Mouse (Mus musculus): Measurements from ENCODE around the gene Pgs1.

The Pgs1 gene

DNA sequence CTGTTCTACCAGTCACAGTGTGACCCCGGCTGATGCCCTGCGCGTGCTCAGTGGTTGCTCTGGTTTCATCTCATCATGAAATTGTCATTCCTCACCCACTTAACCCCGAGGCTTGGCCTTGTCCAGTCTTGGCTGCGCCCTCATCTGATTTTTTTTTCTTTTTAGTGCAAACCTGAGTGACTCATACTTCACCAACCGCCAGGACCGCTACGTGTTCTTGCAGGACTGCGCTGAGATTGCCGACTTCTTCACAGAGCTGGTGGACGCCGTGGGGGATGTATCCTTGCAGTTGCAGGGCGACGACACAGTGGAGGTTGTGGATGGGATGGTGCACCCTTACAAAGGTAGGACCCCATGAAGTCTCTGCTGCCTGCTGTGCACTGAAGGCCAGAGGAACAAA lies 17.1 kb downstream of the Pgs1 start:
- DNase-seq (ENCODE audit: low spot score) = no peak

DNA sequence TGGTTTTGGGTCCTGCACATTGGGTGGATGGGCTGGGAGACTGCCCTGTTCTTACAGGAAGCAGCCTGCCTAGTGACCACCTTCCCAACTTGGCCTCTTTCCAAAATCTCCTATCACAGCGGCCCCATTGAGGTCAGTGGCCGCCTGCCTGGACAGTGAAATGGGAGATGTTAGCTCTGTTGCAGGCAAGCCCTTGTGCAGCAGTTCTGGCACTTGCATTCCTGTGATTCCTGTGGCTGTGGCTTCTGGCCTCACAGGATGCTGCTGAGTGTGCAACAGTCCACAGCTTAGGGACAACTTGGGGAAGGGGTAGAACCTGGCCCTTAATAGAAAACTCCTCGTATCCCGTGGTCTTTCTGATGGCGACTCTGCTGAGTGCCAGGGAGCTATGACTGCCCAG lies 17.6 kb downstream of the Pgs1 start:
- DNase-seq (ENCODE audit: low spot score) = no peak

DNA sequence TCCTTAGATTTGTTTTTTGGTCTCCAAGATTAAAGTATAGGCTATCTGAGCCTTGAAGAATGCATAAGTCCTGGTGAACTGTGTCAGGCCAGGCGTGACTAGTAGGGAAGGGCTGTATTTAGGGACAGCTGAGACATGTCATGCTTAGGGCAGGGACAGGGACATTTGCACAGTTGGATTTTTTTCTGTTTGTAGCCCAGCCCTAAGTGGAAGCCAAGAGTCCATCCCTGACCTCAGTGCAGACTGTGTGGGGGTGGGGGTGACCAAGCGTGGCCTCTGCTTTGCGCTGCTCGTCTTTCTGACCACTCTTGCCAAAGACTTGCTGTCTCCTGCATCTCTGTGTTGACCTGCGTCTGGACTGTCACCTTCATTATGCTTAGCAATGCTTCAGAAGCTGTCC lies 18.1 kb downstream of the Pgs1 start:
- DNase-seq (ENCODE audit: low spot score) = no peak

DNA sequence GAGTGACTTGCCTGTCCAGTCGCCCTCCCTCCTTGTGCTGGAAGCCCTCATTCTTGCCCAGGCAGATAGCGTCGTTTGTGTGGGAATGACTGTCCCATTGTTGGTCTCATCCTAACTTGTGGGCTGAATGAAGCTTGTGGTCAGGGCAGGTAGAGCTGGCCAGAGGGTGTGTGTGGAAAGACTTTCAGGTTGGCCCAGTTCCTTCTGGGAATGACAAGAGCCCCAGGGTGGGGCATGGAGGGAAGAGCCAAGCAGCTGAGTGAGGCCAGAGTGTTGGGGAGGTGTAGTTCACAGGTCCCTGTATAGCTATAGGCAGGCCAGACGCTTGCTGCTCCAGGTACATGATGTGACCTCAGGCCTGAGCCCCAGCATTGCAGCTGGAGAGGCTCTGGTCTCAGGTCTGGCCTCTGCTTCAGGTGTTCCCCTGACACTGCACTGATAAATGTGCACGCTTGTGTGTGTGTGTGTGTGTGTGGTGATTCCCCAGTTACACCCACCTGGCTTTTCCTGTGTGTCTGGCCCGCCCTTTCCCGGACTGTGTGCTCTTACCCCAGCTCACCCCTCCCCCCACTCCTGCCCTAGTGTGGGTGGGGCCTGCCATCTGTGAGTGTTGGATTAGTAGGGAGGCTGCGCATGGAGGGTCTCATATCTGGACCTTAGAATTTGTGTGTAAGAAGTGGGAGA lies 21.5 kb downstream of the Pgs1 start:
- no peak for DNase-seq (ENCODE audit: low spot score)

DNA sequence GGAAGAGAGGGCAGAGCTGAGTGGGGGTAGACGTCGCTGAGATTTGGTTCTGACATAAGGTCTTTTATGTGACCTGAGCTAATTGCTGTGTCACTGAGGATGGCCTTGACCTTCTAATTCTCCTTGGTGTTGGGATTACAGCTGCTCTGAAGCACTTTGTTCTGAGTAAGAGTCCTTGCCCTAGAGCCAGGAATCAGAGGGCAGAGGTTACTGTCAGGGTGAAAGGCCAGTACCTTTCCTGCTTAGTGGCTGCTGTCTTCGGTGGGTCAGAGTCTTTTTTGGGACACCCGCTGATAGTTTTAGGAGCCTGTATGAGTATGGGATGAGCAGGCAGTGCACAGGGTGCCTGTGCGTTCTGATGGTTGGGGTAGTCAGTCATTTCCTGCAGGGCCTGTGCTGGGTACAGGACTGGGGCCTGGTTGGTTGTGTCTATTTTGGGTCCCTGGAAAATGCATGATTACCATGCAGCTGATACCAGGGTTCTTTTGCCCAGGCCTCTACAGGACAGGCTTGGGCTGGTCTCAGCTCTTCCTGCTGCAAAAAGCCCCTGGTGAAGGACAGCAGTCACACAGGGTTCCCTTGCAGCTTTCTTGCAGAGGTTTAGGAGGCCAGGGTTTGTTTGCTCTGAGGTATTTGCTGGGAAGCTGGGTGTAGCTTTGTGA lies 22.2 kb downstream of the Pgs1 start:
- peak; percentile 45 for DNase-seq (ENCODE audit: low spot score)

DNA sequence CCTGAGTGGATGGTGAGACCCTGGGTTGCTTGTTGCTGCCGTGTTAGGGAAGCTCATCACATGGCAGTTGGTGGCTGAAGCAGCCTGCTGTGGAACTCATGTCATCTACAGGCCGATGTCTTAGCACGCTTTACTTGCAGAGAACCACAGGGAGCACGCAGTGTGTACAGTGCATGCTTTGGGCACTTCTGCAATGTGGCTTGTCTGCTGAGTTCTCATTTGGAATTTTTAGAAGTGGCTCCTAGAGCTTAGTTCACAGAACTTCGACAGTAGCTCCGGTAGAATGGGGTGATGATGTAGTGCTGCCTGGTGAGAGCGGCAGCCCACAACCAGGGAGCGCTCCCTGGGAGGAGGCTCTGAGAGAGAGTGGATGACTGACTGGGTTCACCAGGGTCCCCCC lies 22.8 kb downstream of the Pgs1 start:
- no peak for DNase-seq (ENCODE audit: low spot score)

DNA sequence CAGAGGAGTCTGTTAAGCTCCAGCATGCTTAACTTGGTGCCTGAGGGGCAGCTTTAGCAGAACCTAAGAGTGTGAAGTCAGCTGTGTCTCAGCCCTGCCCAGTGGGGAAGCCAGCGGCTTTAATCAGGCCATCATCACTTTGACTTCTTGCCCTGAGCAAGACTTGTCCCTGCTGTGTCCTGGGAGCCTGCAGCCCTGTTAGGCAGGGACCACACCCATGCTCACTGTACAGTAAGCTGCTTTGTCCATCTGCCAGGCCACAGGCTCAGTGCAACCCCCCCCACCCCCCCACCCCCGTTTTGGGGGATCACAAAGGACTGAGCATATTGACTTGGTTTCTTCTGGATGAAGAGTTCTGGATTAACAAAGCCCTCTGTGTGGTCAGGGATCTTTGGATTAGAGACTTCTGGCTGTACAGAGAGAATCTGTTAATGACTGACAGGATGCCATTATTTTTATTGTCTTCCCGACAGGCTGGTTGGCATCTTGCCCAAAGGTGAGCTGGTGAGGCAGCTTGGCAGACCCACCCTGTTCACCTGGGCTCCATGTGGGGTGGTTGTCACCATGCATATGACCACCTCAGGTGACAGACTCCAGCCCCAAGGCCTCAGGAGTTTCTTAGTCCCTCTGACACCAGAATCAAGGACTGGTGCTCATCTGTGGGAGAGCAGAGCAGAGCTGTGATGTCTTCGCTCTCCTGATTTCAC lies 23.9 kb downstream of the Pgs1 start:
- no peak for DNase-seq (ENCODE audit: low spot score)

DNA sequence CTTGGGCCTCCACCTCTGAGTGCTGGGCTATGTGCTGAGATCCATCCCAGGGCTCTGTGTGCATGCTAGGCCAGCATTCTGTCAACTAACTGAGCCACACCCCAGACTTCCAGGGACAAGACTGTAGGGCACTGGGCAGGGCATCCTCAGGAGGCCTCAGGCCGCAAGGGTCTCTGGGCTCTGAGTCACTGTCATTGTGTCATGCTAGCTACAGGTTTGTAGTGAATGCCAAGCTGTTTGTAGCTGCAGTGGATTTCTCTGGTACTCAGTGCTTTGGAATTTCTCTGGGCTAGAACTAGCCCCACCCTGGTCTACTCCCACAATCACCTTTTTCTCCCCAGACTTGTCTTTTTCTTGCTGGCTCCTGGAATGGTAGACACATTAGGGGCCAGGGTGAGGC lies 26.5 kb downstream of the Pgs1 start:
- no peak for DNase-seq (ENCODE audit: low spot score)

DNA sequence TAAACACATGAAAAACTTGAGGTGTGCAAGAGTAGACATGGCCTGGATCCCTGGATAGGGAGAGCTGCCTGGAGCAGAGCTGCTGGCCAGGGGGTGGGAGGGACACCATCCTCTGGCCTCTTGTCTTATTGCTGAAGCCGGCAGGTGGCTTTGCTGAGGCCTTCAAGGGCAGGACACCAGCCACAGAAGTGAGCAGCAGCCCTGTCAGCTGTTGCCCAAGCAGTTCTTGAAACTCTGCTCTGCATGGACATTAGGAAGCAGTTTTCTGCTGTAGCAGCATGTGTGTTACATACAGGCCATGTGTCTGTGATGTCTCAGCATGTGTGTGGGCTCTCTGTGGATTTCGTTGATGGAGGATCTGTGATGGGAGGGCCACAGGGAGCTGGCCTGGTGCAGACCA lies 27.2 kb downstream of the Pgs1 start:
- no peak for DNase-seq (ENCODE audit: low spot score)

DNA sequence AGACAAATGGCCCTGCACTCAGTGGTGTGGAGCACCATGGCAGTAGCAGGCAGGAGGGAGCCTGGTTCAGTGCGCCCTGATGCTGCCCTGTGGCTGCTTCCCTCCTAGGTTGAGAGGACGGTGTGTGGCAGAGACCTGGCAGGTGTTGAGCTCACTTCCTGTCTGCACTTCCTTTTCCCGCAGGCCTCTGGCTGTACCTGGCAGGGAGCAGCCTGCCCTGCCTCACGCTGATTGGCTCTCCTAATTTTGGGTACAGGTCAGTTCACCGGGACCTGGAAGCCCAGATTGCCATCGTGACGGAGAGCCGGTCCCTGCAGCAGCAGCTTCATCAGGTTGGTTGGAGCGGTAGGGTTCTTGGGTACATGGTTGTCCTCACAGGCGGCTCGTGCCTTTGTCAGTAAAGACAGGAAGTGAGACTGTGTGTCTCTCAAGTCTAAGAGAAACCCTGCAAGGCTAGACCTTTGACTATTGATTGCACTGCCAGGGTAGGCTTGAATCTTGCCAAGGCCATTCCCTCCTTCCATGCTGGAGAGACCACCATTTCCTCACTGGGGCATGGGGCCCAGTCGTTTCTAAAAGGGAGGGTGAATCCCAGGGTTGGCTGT lies 28.4 kb downstream of the Pgs1 start:
- DNase-seq (ENCODE audit: low spot score) = no peak

DNA sequence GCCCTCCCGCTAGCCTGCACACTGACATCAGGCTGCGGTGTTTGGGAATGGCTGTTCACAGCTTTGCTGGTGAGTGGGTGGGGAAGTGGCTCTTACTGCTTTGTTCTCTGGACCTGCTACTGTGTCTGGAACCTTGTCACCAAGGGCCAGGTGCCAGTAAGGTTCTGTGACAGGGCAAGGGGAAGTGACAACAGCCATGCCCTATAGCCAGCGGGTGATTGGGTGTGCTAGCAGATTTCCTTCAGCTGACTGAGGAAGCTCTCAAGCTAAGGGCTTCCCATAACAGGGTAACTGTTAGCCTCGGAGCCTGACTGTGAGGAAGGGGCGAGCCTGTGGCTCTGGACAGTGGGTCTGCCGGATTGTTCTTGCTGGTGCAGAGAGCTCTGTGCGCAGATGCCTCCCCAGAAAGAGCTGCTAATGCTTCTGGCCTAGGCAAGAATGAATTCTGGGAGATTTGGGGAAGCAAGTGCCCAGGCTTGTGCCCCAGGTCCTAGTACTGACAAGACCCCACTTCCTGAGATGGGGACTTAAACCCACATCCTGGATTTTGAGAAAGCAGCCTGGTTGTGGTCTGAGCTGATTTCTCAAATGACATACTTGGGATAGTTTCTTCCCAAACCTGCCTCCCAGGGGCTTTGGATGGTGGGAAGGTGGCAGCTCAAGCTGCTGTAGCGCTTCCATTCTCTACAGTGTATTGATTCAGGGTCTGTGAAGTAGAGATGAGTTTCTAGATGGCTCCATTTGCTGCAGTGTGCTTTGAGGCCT lies 29.5 kb downstream of the Pgs1 start:
- DNase-seq (ENCODE audit: low spot score) = no peak

DNA sequence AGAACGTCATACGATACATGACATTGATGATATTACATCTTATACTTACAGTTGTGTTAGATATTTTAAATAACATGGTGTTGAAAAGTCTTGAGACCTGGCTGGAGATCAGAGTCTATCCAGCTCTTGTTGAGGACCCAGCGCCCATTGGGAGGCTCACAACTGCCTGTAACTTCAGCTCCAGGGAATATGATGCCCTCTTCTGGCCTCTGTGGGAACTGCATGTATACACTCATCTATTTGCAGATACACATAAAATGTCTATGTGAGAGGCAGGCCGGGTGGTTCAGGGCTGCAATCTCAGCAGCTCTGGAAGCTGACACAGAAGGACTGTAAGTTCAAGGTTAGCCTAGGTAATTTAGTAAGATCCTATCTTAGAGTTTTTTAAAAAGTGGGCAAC lies 32.2 kb downstream of the Pgs1 start:
- DNase-seq (ENCODE audit: low spot score) = no peak

DNA sequence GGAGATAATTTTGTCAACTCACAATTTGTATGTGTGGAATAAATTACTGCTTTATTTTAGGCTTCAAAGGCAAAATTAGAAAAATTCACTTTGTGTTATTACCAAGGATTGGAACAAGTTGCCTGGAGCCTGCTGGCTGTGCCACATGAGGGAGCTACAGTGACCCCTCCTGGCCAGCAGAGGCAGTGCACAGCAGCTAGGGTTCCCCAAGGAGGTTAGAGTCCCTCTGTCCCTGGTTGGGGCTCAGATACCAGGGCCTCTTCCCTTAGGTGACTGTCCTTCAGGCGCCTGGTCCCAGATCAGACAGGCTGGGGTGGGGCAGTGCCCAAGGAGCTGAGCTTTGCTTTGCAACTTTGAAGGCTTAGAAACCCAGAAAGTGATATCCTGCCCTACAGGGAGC lies 35.7 kb downstream of the Pgs1 start:
- DNase-seq (ENCODE audit: low spot score) = peak; percentile 78

DNA sequence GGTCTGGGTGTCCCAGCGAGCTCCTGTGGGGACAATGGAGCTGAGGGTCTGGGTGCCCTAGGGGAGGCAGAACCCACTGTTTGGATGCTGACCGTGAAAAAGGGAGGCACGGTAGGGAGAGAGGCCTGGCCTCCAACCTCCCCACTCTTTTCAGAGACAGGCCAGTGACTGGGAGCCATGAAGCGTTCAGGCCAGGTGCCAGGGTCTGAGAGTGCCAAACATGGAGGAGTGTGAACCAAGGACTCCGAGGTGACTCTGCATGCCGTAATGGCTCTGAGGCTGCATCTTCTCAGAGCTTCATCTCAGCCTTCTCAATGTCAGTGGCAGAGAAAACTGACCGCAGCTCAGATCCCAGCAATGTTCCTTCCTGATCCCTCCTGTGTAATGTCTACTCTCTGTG lies 37.4 kb downstream of the Pgs1 start:
- DNase-seq (ENCODE audit: low spot score) = no peak

DNA sequence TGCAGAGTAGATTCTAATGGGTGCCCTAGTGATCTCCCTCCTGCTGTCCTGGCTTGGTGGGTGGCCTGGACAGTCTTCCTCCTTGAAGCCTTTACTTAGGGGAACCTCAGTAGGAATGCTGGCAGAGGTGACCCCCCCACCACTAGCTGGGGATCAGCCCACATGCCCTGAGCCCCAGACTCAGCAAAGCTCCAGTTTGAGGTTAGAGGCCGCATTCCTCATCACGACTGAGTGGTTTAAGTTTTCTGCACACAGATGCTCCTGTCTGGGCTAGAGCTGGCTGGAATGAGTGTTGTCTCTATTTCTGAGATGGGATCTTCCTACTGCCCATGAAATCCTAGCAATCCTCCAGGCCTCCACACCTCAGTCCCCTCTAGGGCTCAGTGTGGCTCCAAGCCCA lies 38.0 kb downstream of the Pgs1 start:
- DNase-seq (ENCODE audit: low spot score) = no peak

DNA sequence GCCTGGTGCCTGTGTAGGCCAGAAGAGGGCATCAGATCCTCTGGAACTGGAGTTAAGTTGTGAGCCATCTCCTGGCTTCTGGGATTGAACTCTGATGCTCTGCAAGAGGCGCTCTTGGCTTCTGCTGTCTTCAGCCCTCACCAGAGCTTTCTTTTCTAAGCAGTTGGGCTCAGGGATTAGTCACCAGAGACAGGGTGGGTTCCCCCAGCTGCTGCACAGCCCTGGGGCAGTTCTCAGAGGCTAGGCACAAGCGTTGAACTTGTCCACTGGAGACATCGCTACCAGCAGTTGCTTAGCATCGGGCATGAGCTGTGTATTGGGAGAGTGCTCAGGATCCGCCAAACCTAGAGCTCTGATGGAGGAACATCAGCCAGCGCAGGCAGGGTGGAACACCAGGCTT lies 43.1 kb downstream of the Pgs1 start:
- no peak for DNase-seq (ENCODE audit: low spot score)

DNA sequence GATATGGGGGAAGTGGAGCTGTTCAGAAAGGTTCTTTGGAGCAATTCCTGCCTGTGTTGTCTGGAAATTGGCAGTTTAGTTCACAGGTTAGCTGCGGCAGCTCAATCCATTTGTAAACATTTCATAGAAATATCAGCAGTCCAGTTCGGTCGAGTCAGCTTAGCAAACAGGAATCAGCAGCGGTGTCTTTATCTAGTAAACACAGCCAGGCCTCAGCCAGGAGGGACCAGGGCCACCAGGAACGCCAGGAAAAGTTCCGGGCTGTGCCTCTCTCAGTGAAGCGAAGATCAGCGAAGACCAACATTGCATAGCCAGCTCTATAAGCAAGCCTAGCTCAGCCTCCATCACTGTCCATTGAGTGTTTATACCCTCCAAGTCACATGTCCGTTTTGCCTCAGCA lies 45.0 kb downstream of the Pgs1 start:
- no peak for DNase-seq (ENCODE audit: low spot score)

DNA sequence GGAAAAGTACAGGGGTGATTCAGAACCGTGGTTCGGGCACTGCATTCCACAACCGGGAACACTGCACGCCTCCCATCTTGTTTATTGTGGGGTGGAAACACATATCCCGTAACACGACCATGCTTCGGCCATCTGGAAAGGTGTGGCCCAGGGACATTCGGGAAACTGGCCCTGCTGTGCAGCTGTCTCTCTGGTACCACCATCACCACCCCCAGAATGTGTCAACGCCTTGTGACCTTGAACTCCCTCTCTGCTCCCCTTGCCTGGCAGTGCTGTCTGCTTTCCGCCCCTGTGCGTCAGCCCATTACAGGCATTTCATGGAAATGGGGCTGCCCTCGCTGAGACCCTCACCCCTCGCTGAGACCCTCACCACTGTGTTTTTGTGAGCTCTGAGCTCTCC lies 48.3 kb downstream of the Pgs1 start:
- DNase-seq (ENCODE audit: low spot score) = no peak

DNA sequence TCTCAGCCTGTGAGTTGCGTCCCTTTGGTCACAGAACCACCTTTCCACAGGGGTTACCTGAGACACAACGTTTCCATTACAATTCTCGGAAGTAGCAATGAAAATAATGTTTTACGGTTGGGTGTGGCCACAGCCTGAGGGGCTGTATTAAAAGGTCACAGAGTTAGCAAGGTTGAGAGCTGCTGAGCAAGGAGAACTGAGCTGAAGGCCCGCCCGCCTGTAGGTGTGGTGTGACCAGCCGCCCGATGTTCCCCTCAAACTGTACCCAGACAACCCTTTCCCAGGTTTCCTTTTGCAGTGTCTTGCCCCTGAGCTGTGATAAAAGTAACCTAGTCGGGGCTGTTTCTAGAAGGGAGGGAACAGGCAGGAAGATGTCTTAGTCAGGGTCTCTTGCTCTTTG lies 49.0 kb downstream of the Pgs1 start:
- no peak for DNase-seq (ENCODE audit: low spot score)

DNA sequence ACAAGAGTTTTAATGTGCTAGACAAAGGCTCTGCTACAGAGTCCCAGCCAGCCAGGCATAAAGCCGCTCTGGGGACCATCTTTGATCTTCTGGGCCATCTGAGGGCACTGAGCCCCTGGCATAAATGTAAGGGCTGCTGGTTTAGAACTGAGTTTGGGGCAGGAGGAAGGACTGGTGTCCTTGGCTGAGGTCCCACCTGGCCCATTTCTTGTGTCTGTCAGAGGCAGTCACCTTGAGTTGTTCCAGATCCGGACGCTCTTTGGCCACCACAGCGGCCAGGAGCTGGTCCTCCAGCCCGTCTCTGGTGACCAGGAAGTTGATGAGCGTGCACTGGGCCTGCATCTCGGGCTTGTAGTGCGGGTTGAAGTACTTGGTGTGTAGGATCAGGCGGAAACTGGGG lies 56.7 kb downstream of the Pgs1 start:
- no peak for DNase-seq (ENCODE audit: low spot score)

DNA sequence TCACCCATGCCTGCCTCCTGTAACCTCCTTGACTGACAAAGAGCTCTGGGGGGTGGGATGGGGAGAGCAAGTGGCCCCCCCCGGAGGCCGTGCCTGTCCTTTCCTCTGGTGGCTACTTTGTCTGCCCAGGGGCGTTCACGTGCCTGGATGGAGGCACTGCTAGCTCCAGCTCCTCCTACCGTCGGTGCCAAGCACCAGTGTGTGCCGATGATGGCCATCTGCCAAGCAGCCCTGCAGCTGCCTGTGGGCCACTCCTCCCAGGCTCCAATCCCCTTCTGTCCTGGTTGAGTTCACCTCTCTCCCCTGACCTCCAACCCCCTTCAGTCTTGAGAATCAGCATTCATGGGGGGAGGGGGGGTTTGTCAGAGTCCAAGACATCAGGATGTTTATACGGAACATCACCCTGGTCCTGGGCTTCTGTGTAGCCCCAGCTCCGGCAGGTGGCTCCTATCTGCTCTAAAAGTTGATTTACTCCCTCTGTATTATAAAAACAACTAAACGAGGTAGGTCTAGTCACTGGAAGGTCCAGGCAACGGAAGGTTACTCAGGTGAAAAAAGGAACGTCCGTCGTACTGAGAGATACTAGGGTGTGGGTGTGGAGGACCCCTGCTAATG lies 57.3 kb downstream of the Pgs1 start:
- peak; percentile 34 for DNase-seq (ENCODE audit: low spot score)

DNA sequence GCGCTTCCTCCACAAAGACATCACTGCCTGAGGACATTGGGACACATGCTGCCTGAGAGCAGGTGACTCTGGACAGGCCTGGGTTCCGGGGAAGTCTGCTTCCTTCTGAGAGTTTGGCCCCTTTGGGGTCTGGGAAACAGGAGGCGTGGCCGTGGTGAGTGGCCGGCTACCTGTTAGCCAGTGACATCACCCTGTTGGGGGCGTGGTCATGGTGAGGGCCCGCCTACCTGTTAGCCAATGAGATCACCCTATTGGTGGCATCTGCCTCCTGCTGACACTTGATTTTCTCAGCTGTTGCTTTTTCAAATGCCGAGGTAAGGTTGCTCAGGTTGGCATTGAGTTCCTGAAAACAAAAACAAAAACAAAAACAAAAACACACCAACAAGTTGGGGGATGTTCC lies 63.5 kb downstream of the Pgs1 start:
- peak; percentile 44 for DNase-seq (ENCODE audit: low spot score)
